Mouse (Mus musculus): ENCODE measurements around the gene Ssu72.
A peak's percentile ranks its signal among the peaks of the same experiment; 100 is the strongest.

GRCm38 (mm10) chr4:155690571-155691375 lies 13.8 kb upstream of the Ssu72 start:
- TF ChIP-seq CTCF (IDR thresholded peaks at IDR 0.05; ENCODE audit: borderline replicate concordance, insufficient read depth, low read depth, low read length) (no peak), POLR2A (IDR thresholded peaks at IDR 0.05; ENCODE audit: borderline replicate concordance, insufficient read depth, low read length) (0 out of 2 replicates have a peak, but pooled peaks have one; percentile 22)
